Mouse (Mus musculus) megakaryocyte, embryonic 14.5 days (primary cell): ENCODE measurements around the gene Mpped2.

ENCODE experiments used
- FLI1 ChIP-seq: IDR thresholded peaks from 2 replicates; pipeline ENCODE4 v1.6.1; 2012; ENCODE audit warnings: low read length, inconsistent platforms, mixed read lengths
- GATA1 ChIP-seq: IDR thresholded peaks from 3 replicates; pipeline ENCODE4 v1.6.1; 2012; ENCODE audit warnings: mixed read lengths, low read length, inconsistent platforms, borderline replicate concordance

GRCm38 (mm10) chr2:106825461-106825860 is 132.4 kb downstream of the Mpped2 start:
- no peak for TF ChIP-seq GATA1
- no peak for TF ChIP-seq FLI1
